Mouse (Mus musculus): ENCODE data around the gene Sec14l2.

Sec14l2 gene

GRCm38 (mm10) chr11:4122742-4123579, at the start of gene Sec14l2:
TSS of gene Sec14l2 (minus strand) at chr11:4123415.
- no peak for DNase-seq (ENCODE audit: low spot score in 2 of 2)

GRCm38 (mm10) chr11:4166467-4167090, 43.4 kb upstream of the Sec14l2 start:
- no peak for DNase-seq (ENCODE audit: low spot score in 2 of 2)

GRCm38 (mm10) chr11:4164701-4165100, 41.5 kb upstream of the Sec14l2 start:
- DNase-seq (ENCODE audit: low spot score in 2 of 2), result no peak

- DNase-seq (ENCODE audit: low spot score in 2 of 2), result no peak
These were observed 37.7 kb upstream of the Sec14l2 start for GRCm38 (mm10) chr11:4160758-4161480.

GRCm38 (mm10) chr11:4159808-4160708, 36.8 kb upstream of the Sec14l2 start, which contains the start of the genes Ccdc157 and Sf3a1:
TSS of gene Ccdc157 (minus strand) at chr11:4160293.
TSS of gene Sf3a1 (plus strand) at chr11:4160350.
- DNase-seq (ENCODE audit: low spot score in 2 of 2), result peak; percentile 79 to 89

- no peak for DNase-seq (ENCODE audit: low spot score in 2 of 2)
These were observed 35.5 kb upstream of the Sec14l2 start for GRCm38 (mm10) chr11:4158676-4159075.

- no peak for DNase-seq (ENCODE audit: low spot score in 2 of 2)
These were observed 32.4 kb upstream of the Sec14l2 start for GRCm38 (mm10) chr11:4155641-4156040.

- no peak for DNase-seq (ENCODE audit: low spot score in 2 of 2)
These were observed 30.5 kb upstream of the Sec14l2 start for GRCm38 (mm10) chr11:4153694-4154093.

GRCm38 (mm10) chr11:4149886-4150285, 26.7 kb upstream of the Sec14l2 start:
- DNase-seq (ENCODE audit: low spot score in 2 of 2), result no peak

- DNase-seq (ENCODE audit: low spot score in 2 of 2), result no peak
These were observed 25.4 kb upstream of the Sec14l2 start for GRCm38 (mm10) chr11:4148536-4149156.

- no peak for DNase-seq (ENCODE audit: low spot score in 2 of 2)
These were observed 24.9 kb upstream of the Sec14l2 start for GRCm38 (mm10) chr11:4148120-4148519.

- DNase-seq (ENCODE audit: low spot score in 2 of 2), result no peak
These were observed 23.9 kb upstream of the Sec14l2 start for GRCm38 (mm10) chr11:4147098-4147497.

GRCm38 (mm10) chr11:4146381-4146780, 23.2 kb upstream of the Sec14l2 start:
- DNase-seq (ENCODE audit: low spot score in 2 of 2), result no peak

GRCm38 (mm10) chr11:4143281-4144062, 20.3 kb upstream of the Sec14l2 start:
- DNase-seq (ENCODE audit: low spot score in 2 of 2), result no peak

GRCm38 (mm10) chr11:4142352-4142751, 19.1 kb upstream of the Sec14l2 start:
- DNase-seq (ENCODE audit: low spot score in 2 of 2), result no peak

- no peak for DNase-seq (ENCODE audit: low spot score in 2 of 2)
These were observed 18.3 kb upstream of the Sec14l2 start for GRCm38 (mm10) chr11:4141505-4141904.

- no peak for DNase-seq (ENCODE audit: low spot score in 2 of 2)
These were observed 15.7 kb upstream of the Sec14l2 start for GRCm38 (mm10) chr11:4138964-4139363.

GRCm38 (mm10) chr11:4134986-4135935, 12.0 kb upstream of the Sec14l2 start, which contains the start of gene Rnf215:
TSS of gene Rnf215 (plus strand) at chr11:4135202.
- DNase-seq (ENCODE audit: low spot score in 2 of 2), result peak; percentile 68 to 82

- DNase-seq (ENCODE audit: low spot score in 2 of 2), result no peak
These were observed 11.2 kb upstream of the Sec14l2 start for GRCm38 (mm10) chr11:4134400-4134799.

All from frontal cortex, postnatal 25 days (tissue).